Mouse (Mus musculus): ENCODE data around the gene Ptpn22.
A peak's percentile ranks its signal among the peaks of the same experiment; 100 is the strongest.
"Not testable (repeated sequence)": the region's sequence is repeated elsewhere in the genome, so short reads cannot be mapped to it uniquely, and the experiment has no call there.

The Ptpn22 gene

GRCm38 (mm10) chr3:103858881-103859801 lies at the start of gene Ptpn22:
TSS of gene Ptpn22 (plus strand) at chr3:103859795.
- no peak for DNase-seq

DNA sequence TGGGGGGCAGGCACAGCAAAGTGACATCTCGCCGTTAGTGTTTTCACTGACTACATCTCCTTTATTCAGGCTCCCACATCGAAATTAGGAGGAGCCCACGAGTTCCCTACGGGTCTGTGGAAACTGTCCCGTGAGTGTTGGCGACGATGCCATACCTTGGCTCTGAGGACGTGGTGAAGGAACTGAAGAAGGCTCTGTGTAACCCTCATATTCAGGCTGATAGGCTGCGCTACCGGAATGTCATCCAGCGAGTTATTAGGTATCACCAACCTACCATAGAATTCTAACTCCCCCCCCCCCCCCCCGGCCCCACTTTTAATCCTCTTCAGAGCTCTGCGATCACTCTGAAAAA lies 49.8 kb upstream of the Ptpn22 start:
- DNase-seq = no peak

GRCm38 (mm10) chr3:103810967-103811366 lies 48.6 kb upstream of the Ptpn22 start:
- no peak for DNase-seq

DNA sequence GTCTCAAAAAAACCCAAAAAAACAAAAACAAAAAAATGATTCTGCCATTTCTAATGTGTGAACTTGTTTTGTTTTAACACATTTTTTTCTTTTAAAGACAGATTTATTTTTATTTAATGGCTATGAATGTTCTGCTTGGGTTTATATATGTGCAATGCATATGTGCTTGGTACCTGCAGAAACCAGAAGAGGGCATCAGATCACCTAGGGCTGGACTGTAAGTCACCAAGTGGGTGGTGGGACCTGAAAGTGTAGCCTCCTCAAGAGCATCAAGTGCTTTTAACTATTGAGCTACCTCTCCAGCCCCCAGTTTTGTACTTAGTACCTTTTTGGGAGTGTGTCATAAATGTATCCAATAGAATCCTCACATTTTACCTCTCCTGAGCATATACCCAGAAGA lies 32.0 kb upstream of the Ptpn22 start:
- DNase-seq = no peak

DNA sequence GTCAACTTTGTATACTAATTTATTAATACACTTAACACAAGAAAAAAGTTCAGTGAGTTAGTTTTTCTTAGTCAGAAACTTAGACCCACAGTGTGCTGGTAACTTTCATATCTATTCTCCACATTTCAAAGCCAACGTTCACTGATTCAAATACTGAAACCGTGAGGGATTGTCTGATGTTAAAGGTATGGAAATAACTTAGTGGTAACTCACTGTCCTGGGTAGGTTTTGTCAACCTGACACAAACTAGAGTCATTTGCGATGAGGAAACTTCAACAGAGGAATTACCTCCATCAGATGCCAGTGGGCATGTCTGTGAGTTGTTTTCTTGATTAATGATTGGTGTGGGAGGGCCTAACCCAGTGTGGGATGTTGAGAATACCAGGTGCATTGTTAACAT lies 30.6 kb upstream of the Ptpn22 start:
- no peak for DNase-seq

- not testable (repeated sequence) for DNase-seq
Measured at GRCm38 (mm10) chr3:103830681-103831080, 28.9 kb upstream of the Ptpn22 start.

- no peak for DNase-seq
Measured at GRCm38 (mm10) chr3:103831146-103831545, 28.4 kb upstream of the Ptpn22 start.

GRCm38 (mm10) chr3:103832426-103832825 lies 27.2 kb upstream of the Ptpn22 start, which contains the start of gene Bcl2l15:
TSS of gene Bcl2l15 (plus strand) at chr3:103832601.
- DNase-seq = no peak

- no peak for DNase-seq
Measured at GRCm38 (mm10) chr3:103834001-103834400, 25.6 kb upstream of the Ptpn22 start.

DNA sequence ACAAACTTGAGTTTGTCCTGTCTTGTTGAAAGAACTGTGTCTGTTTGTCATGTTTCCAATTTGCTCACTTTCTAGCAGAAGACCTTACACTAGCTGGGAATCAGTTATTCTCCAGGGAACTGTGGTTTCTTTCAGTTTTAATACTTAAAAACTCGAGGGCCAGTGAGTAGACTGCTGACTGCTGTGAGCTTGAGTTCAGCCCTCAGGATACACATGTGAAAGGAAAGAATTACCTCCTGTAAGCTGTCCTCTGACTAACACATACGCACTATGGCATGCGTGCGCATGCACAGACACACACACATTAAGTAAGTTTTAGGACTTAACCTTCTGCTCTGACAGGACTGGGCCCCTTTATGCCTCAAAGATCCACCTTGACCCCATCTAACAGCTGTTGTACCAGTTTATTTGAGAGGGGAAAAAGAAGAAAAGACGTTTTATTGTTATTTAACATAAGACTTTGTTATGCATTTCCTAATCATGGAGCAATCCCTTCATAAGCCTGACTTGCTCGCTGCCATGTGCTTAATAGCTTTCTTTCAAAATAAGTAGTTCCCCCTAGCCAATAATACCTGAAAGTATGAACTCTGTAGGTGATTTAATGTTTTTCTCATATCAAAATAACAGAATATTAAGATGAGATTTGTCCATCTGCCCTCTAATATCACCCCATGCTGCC lies 24.2 kb upstream of the Ptpn22 start:
- no peak for DNase-seq

GRCm38 (mm10) chr3:103835951-103836310 lies 23.7 kb upstream of the Ptpn22 start:
- no peak for DNase-seq

DNA sequence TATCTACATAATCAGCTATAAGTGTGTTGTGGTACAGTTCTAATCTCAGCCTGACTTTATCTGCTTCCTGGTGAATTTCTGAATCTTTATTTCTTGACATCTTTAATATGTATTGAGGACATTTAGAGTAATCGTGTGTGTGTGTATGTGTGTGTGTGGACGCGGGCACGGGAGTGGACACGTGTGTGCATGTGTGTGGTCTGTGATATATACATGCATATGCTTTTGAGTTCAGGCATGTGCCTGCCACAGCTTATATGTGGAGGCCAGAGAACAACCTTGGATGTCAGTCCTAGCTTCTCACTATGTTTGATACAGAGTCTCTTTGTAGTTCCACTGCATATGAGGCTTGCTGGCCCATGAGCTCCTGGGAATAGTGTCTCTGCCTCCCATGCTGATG lies 23.1 kb upstream of the Ptpn22 start:
- no peak for DNase-seq

DNA sequence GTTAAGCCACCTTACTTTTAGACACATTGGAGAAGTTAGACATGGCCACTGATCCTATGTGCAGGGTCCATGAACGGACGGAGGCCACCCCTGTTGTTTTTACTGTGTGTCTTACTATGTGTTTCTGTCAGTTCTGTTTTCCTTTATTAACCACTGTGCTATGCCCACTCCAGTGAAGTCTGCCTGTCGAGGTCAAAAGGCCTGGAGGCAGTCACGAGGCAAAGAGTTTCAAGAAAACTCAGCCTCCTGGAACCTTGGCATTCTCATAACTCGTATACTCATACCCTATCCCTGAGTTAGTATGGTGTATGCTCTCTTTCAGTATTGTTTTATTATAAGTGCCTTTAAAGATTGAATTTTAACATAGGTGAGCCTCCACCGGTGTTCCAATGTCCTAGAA lies 19.9 kb upstream of the Ptpn22 start:
- peak in 1 of 2 experiments; percentile 37 for DNase-seq

DNA sequence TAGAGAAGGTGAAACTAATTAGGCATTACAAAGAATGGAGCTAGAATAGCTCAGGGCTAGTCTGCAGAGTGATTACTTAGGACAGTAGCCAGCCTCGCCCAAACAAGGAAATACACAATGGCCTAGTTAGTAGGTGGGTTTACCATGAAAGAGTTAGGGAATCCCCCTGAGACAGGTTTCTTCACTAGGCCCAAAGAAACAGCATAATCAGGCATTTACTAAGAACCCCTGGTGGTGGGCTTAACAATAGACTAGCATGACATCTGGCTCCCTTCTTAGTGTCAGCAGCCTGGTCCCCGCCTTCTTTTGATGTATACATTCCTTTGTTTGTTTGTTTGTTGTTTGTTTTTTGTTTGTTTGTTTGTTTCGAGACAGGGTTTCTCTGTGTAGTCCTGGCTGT lies 19.4 kb upstream of the Ptpn22 start:
- not testable (repeated sequence) for DNase-seq

DNA sequence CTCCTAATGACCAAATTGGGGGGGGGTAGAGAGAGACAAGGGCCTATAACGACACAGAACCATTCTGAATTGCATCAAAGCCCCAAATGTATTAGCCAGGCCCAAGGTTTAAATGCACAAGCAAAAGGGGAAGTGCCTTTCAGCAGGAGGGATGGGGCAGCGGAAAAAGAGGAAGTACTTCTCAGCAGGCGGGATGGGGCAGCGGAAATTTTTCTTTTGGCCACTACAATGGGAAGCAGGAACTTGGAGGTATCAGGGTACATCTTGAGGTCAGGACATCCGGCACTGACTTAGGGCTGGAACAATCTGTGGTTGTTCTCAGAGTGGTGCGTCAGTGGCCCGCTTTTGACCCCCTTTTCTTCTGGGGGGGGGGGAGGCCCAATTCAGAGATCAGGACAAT lies 18.6 kb upstream of the Ptpn22 start:
- not testable (repeated sequence) for DNase-seq

- DNase-seq = peak; percentile 14 to 64
Measured at GRCm38 (mm10) chr3:103850644-103851363, 8.8 kb upstream of the Ptpn22 start.

DNA sequence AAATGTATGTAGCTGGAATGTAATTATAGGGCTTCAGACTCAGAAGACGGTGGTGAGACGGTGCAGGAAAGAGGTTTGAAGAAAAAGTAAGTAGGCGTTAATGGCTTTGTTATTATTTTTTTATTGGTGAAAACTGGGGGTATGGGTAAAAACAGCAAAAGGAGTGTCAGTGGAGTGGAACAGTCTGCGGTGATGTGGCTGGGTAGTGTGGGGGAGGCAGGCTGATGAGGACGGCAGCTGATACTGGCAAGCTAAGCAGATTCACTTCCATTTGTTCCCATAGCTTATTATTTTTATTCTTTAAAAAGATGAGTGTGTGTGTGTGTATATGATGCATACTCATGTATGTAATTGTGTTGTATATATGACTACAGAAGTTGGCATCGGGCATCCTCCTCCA lies 8.1 kb upstream of the Ptpn22 start:
- no peak for DNase-seq

GRCm38 (mm10) chr3:103851882-103852281 lies 7.7 kb upstream of the Ptpn22 start:
- no peak for DNase-seq

DNA sequence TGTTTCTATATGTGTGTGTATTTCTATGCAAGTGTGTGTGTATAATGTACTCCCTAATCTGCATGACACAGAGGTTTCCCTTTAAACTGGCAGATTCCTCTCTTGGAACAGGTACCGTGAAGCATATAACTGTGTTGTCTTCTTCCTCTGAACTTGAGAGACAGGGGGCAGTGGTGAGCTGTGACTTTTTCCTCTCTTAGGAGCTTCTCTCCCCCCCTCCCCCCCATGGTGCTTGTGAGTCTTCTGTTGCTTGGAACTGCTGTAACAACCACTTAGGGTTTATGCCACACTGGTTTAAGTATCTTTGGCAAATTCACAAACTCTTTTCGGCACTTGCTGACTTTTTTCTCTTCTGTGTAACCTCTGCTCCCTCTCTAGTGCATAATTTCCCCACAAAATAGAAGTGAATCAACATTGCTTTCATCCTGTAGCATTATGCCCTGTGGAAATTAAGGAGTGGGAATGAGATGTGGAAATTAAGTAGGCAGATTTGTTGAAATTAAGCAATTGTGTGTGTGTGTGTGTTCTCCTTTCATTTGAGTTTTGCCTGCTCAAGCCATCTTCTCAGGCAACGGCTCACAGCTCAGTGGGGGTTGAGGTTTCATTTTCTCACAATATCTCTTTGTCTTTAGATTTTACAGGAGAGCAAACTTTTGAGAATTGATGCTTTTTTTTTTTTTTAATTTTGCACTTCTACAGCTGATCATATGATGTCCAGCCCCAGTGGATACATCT lies 6.9 kb upstream of the Ptpn22 start:
- peak; percentile 73 to 84 for DNase-seq

DNA sequence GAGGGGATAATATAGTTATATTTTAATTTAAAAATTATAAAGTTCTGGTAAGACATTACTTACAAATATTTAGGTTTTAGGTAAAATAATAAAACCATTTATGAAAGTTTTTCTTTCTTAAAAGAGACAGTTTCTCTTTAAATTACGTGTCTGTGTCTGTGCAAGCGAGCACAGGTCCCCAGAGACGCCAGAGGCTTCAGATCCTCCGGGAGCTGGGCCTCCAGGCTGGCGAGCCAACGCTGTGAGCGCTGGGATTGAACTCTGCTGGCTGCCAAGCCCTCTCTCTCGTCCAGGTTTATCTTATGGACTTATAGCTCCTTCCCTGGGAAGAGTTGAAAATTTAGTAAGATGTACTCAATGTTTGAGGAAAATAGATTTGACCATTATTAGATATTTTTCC lies 5.8 kb upstream of the Ptpn22 start:
- no peak for DNase-seq

- DNase-seq = no peak
Measured at GRCm38 (mm10) chr3:103857036-103857805, 2.4 kb upstream of the Ptpn22 start.

DNA sequence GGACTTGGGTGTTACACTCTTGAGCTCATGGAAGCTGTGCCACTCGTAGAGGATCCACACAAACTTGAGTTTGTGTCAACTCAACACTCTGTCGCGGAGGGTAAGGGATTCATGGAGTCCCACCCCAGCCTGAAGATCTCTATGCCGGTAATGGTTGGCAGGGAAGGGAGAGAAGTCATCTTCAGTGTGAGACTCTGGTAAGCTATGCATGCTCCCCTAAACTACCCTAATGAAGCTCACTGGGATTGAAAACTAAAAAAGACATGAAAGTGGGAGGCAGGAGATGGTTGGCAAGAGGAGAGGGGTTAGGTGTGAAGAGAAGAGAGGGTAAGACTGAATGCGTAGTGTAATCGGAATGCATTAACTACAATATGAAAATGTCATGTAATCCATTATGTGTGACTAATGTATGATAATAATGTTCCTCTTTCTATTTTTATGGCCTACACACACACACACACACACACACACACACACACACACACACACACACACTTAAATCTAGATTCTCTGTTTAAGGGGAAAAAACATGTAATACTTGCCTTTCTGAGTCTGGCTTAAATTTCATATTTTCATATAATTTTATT lies 1.5 kb upstream of the Ptpn22 start:
- no peak for DNase-seq
